Mouse (Mus musculus) heart, adult 2 months (tissue): ENCODE data around the gene Hes5. TPM values are rescaled to one million over a fixed set of nuclear protein-coding genes. Genes with fewer than 3 reads are reported as not detected.
A peak's percentile ranks its signal among the peaks of the same experiment; 100 is the strongest.

Experiments used
- DNase-seq, 2 experiments: peaks; one replicate each; pipeline ENCODE4 v3.0.0; 2021
- H3K27ac ChIP-seq: fragments of 200-600 bp; 2 replicates; pipeline ENCODE4 v1.8.1; 2022
- H3K27me3 ChIP-seq: fragments of 200-500 bp; 2 replicates; pipeline ENCODE4 v1.6.1; 2012; ENCODE audit warnings: mild to moderate bottlenecking, low read length, inconsistent platforms, mixed read lengths; ENCODE audit not compliant: control insufficient read depth, insufficient read depth
- H3K36me3 ChIP-seq: fragments of 200-500 bp; 2 replicates; pipeline ENCODE4 v1.6.1; 2012; ENCODE audit warnings: low read length, inconsistent platforms; ENCODE audit not compliant: control insufficient read depth, insufficient read depth
- H3K4me1 ChIP-seq: fragments of 200-500 bp; 2 replicates; pipeline ENCODE4 v1.6.1; 2011; ENCODE audit warnings: low read length; ENCODE audit not compliant: control insufficient read depth, insufficient read depth
- H3K4me3 ChIP-seq: fragments of 200-600 bp; 2 replicates; pipeline ENCODE4 v1.8.1; 2022
- H3K79me2 ChIP-seq: fragments of 200-500 bp; replicated peaks from 2 replicates; pipeline ENCODE4 v1.6.1; 2012; ENCODE audit warnings: mild to moderate bottlenecking, inconsistent platforms, low read length, moderate library complexity, mixed read lengths; ENCODE audit not compliant: control insufficient read depth, insufficient read depth
- H3K9ac ChIP-seq: fragments of 200-500 bp; 2 replicates; pipeline ENCODE4 v1.6.1; 2012; ENCODE audit warnings: low read depth, mild to moderate bottlenecking, control low read depth, inconsistent platforms, low read length, mixed read lengths
- CTCF ChIP-seq: fragments of 200-600 bp; IDR thresholded peaks from 2 replicates; pipeline ENCODE4 v1.8.1; 2022; ENCODE audit warnings: antibody characterized with exemption, mild to moderate bottlenecking, moderate library complexity
- EP300 ChIP-seq: fragments of 200-500 bp; IDR thresholded peaks from 2 replicates; pipeline ENCODE4 v1.6.1; 2011; ENCODE audit warnings: low read depth, low read length, control low read depth; ENCODE audit not compliant: insufficient read depth
- POLR2A ChIP-seq: fragments of 200-500 bp; IDR thresholded peaks from 2 replicates; pipeline ENCODE4 v1.6.1; 2011; ENCODE audit warnings: mild to moderate bottlenecking, low read depth, low read length, control low read depth; ENCODE audit not compliant: insufficient read depth
- WGBS: fragments of 180-500 bp; shearing (Covaris S2); methylation state at CpG from one replicate; pipeline ENCODE4 v1.1.7; 2018; 5-methylcytosine and 5-hydroxymethylcytosine counted together
- intact Hi-C: fragments of 180-260 bp; cut with DNase I; formaldehyde crosslinking; loops from one replicate; pipeline ENCODE4 v1.15.1; 2025
- long read RNA-seq: library from polyadenylated mRNA; stranded (forward); transcript quantifications from one replicate; pipeline ENCODE4 v2.0.0, GENCODE M21; 2021
- polyA plus RNA-seq: library from polyadenylated mRNA; depleted of rRNA; stranded (reverse); fragments of >200 nt; gene quantifications from 2 replicates; pipeline ENCODE4 v1.2.3, GENCODE M21; 2012; rRNA removed
- total RNA-seq, 2 experiments: library from RNA; stranded (reverse); gene quantifications; 2 replicates each; pipeline ENCODE4 v1.2.3; 2021

The Hes5 gene
- total RNA-seq (not detected), polyA plus RNA-seq (0.10 TPM in 1 of 2 replicates, not detected in the other)
- long read RNA-seq, result 0 reads

DNA sequence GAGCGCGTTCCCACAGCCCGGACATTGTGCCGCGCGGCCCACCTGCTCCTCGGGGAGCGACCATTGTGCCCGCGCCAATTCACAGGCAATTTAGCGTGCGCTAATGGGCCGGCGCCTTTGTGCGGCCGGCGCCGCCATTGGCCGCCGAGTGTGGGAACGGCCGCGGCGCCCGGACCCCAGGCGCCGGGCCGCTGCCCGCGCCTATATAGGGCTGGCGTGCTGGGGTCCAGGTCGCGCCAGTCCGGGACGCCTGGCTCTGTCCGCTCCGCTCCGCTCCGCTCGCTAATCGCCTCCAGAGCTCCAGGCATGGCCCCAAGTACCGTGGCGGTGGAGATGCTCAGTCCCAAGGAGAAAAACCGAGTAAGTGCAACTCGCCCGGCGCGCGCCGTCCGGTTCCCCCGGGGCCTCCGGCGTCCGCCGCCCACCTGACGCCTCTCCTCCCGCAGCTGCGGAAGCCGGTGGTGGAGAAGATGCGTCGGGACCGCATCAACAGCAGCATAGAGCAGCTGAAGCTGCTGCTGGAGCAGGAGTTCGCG, at the start of gene Hes5:
Hes5 (plus strand) TSS at position 234 of the 536 bp plus-strand sequence.
- DNase-seq, result peak; percentile 35 to 49
- Histone ChIP-seq H3K36me3 (no peaks in the 10 kb centered on the region), H3K4me1 (peaks cover 6% of the 10 kb centered on the region), H3K27me3 (peaks cover 10% of the 10 kb centered on the region), H3K4me3 (peak within 1 kb of the TSS; percentile 65), H3K27ac (peak within 1 kb of the TSS; percentile 2; the same call in 1 of the 2 replicates), H3K79me2 (no peaks in the 10 kb centered on the region), H3K9ac (peak within 1 kb of the TSS; percentile 47)
- no peak for TF ChIP-seq POLR2A
- no peak for TF ChIP-seq CTCF
- no peak for TF ChIP-seq EP300
- WGBS, result under 1% methylated on average over 65 of the region's 65 CpGs
- intact Hi-C loops, result no loop called here

DNA sequence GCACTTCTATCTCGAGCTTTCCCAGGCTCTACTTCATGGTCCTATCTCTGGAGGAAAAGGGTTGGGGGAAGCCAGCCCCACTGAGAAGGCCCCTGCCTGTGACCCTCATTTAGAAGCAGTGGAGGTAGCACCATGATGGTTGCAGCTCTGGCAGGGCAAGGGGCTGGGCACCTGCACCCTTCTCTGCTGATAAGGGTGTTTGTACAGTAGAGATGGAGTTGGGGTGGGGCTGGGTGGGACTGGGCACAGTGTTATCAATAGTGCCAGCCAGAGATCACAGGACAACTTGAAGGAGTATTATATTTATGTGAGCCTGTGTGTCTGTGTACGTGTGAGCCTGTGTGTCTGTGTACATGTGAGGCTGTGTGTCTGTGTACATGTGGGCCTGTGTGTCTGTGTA, 49.1 kb upstream of the Hes5 start:
- H3K36me3 ChIP-seq, result no peaks in the 10 kb centered on the region
- intact Hi-C loops, result no loop called here
- 63% methylated on average over 2 of the region's 2 CpGs for WGBS
- H3K9ac ChIP-seq, result no peak overlapping the region
- no peak overlapping the region for H3K27ac ChIP-seq
- no peaks in the 10 kb centered on the region for H3K27me3 ChIP-seq
- no peaks in the 10 kb centered on the region for H3K79me2 ChIP-seq
- H3K4me1 ChIP-seq, result no peaks in the 10 kb centered on the region
- H3K4me3 ChIP-seq, result no peak overlapping the region
- no peak for DNase-seq
- TF ChIP-seq POLR2A, result no peak
- no peak for TF ChIP-seq CTCF

DNA sequence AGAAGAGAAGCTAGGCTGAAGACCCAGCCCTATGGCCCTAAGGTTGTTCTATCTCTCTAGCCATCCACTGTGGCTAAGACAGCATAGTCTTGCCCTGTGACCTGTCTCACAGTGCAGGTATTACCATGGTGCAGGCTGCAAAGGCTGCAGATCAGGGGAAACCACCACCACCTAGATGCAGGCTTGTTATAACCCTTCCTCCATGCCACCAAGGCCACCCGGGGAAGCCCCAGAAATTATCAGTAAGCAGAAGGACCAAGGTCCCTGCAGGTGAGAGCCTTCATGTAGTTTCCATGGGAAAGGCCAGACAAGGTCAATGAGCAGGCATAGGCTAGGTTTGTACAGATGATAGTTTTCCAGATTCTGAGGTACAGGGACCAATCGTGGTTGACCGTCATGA, 46.9 kb upstream of the Hes5 start:
- H3K9ac ChIP-seq, result no peak overlapping the region
- no peaks in the 10 kb centered on the region for H3K79me2 ChIP-seq
- no peak overlapping the region for H3K4me3 ChIP-seq
- 89% methylated on average over 3 of the region's 3 CpGs for WGBS
- no peak for DNase-seq
- no peaks in the 10 kb centered on the region for H3K36me3 ChIP-seq
- H3K4me1 ChIP-seq, result no peaks in the 10 kb centered on the region
- intact Hi-C loops, result no loop called here
- TF ChIP-seq EP300 (no peak), POLR2A (no peak), CTCF (no peak)
- no peaks in the 10 kb centered on the region for H3K27me3 ChIP-seq
- H3K27ac ChIP-seq, result no peak overlapping the region

DNA sequence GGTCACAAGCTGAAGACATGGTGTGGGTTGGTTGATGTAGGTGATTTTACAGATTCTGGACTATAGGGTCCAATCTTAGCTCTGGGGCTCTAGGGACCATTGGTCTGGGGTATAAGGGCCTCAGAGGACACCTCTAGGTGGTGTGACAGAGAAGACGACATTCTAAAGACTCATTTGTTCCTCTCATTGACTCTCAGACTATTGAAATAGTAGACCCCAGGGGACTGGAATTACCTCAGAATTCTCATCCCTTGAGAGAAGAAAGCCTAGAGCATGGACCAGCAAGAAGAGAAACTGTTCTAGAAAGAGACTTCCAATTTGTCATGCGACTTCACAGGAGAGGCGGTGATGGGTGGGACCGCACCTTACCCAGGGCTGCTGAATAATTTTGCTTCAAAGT, 46.5 kb upstream of the Hes5 start:
- intact Hi-C loops, result no loop called here
- no peak for DNase-seq
- TF ChIP-seq POLR2A (no peak), CTCF (no peak), EP300 (no peak)

DNA sequence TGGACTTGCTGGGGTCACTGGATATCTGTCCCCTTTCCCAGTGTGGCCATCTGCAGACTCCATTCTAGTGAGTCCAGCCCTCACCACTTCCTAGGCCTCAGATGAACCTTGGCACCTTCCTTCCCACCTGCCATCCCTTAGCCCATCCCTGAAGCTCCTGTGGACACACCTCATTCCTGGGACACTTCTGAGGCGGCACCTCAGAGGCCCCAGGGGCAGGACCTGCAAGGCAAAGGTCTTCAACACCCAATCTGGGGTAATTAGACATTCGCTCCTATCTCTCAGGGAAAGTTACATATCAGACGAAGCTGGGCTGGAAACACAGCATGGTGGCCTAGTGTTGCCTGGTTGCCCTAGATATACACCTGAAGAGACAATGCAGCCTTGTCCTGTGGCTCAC, 46.0 kb upstream of the Hes5 start:
- Histone ChIP-seq H3K27me3 (no peaks in the 10 kb centered on the region), H3K36me3 (no peaks in the 10 kb centered on the region), H3K4me1 (no peaks in the 10 kb centered on the region), H3K27ac (no peak overlapping the region), H3K4me3 (no peak overlapping the region), H3K79me2 (no peaks in the 10 kb centered on the region), H3K9ac (no peak overlapping the region)
- DNase-seq, result no peak
- TF ChIP-seq CTCF (no peak), EP300 (no peak), POLR2A (no peak)
- WGBS, result 88% methylated on average over 3 of the region's 3 CpGs
- intact Hi-C loops, result no loop called here

More for the DNA sequence above, 46.5 kb upstream of the Hes5 start:
- H3K9ac ChIP-seq, result no peak overlapping the region
- H3K27me3 ChIP-seq, result no peaks in the 10 kb centered on the region
- H3K79me2 ChIP-seq, result no peaks in the 10 kb centered on the region
- H3K36me3 ChIP-seq, result no peaks in the 10 kb centered on the region
- no peaks in the 10 kb centered on the region for H3K4me1 ChIP-seq
- WGBS, result 98% methylated on average over 4 of the region's 4 CpGs
- H3K27ac ChIP-seq, result no peak overlapping the region
- H3K4me3 ChIP-seq, result no peak overlapping the region

DNA sequence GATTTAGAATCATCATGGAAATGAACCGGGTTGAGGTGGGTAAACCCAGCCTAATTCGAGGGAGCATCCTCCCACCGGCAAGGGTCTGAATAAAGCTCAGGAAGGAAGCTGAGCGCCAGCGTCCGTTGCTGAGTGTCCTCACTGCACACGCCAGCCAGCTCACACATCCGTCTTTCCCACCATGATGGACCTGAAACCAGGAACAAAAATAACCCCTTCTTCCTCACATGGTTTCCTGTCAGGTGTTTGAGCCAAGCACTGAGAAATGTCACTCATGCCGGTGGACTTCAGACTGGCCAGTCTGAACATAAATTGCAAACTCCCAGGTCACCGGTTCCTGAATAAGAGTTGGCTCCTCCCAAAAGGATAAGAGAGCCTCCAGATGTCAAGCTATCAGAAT, 45.4 kb upstream of the Hes5 start:
- Histone ChIP-seq H3K9ac (no peak overlapping the region), H3K4me1 (no peaks in the 10 kb centered on the region), H3K79me2 (no peaks in the 10 kb centered on the region), H3K4me3 (no peak overlapping the region), H3K27me3 (no peaks in the 10 kb centered on the region), H3K36me3 (no peaks in the 10 kb centered on the region), H3K27ac (no peak overlapping the region)
- TF ChIP-seq CTCF (no peak), POLR2A (no peak), EP300 (no peak)
- WGBS, result 44% methylated on average over 10 of the region's 10 CpGs
- intact Hi-C loops, result no loop called here
- DNase-seq, result no peak
